Mouse (Mus musculus) heart, postnatal 0 days (tissue): ENCODE measurements at regions not wholly inside any gene's neighbourhood (a gene's known extent, or its start where the extent isn't known, plus 50 kb on each side); places are given as distances from the start of the nearest gene placed in this dataset.

ENCODE experiments used
- CTCF ChIP-seq: IDR thresholded peaks from 2 replicates; pipeline ENCODE4 v1.5.1; 2016; ENCODE audit warnings: antibody characterized with exemption, control low read depth, low read depth
- EP300 ChIP-seq: IDR thresholded peaks from 2 replicates; pipeline ENCODE4 v1.6.1; 2016; ENCODE audit warnings: antibody characterized with exemption, low read depth

DNA sequence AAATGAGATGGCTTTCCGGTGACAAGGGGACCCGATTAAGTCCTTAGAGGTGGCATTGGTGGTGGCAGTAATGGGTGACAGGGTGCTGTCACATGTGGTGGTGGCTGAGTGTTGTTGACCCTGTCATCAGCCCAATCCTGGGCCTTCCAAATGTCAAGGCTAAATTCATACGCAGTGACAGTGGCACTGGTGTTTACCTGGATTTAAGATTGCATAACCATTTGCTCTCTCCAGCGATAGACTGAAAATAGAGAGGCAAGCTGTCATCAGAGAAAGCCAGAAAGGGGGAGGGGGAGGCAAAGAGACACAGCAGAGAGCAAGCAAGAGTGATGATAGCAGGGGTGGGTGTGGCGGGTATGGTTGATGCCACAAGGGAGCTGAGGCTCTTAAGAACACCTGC lies 215.1 kb downstream of the Suds3 start:
- TF ChIP-seq EP300, result no peak
- no peak for TF ChIP-seq CTCF
